Mouse (Mus musculus): ENCODE data around the gene Opa1.
A peak's percentile ranks its signal among the peaks of the same experiment; 100 is the strongest.

The Opa1 gene

GRCm38 (mm10) chr16:29656187-29656825 is 77.2 kb downstream of the Opa1 start:
- DNase-seq (ENCODE audit: low spot score in 2 of 2): no peak

GRCm38 (mm10) chr16:29656901-29657300 is 77.8 kb downstream of the Opa1 start:
- DNase-seq (ENCODE audit: low spot score in 2 of 2): no peak

GRCm38 (mm10) chr16:29657650-29658548 is 78.8 kb downstream of the Opa1 start:
- DNase-seq (ENCODE audit: low spot score in 2 of 2): peak in 1 of 2 experiments; percentile 59

- DNase-seq (ENCODE audit: low spot score in 2 of 2): no peak
These were observed 80.1 kb downstream of the Opa1 start for GRCm38 (mm10) chr16:29659101-29659810.

- DNase-seq (ENCODE audit: low spot score in 2 of 2): no peak
These were observed 84.1 kb downstream of the Opa1 start for GRCm38 (mm10) chr16:29663042-29663758.

GRCm38 (mm10) chr16:29664392-29664791 is 85.3 kb downstream of the Opa1 start:
- no peak for DNase-seq (ENCODE audit: low spot score in 2 of 2)

- no peak for DNase-seq (ENCODE audit: low spot score in 2 of 2)
These were observed 88.0 kb downstream of the Opa1 start for GRCm38 (mm10) chr16:29666991-29667701.

GRCm38 (mm10) chr16:29667702-29668061 is 88.5 kb downstream of the Opa1 start:
- DNase-seq (ENCODE audit: low spot score in 2 of 2): no peak

- DNase-seq (ENCODE audit: low spot score in 2 of 2): no peak
These were observed 89.3 kb downstream of the Opa1 start for GRCm38 (mm10) chr16:29668451-29668850.

GRCm38 (mm10) chr16:29670806-29671205 is 91.7 kb downstream of the Opa1 start:
- DNase-seq (ENCODE audit: low spot score in 2 of 2): no peak

- no peak for DNase-seq (ENCODE audit: low spot score in 2 of 2)
These were observed 94.1 kb downstream of the Opa1 start for GRCm38 (mm10) chr16:29673230-29673629.

- no peak for DNase-seq (ENCODE audit: low spot score in 2 of 2)
These were observed 100.5 kb downstream of the Opa1 start for GRCm38 (mm10) chr16:29679607-29680006.

- DNase-seq (ENCODE audit: low spot score in 2 of 2): no peak
These were observed 101.5 kb downstream of the Opa1 start for GRCm38 (mm10) chr16:29680548-29681175.

GRCm38 (mm10) chr16:29682555-29683431 is 103.7 kb downstream of the Opa1 start:
- DNase-seq (ENCODE audit: low spot score in 2 of 2): no peak

- no peak for DNase-seq (ENCODE audit: low spot score in 2 of 2)
These were observed 104.4 kb downstream of the Opa1 start for GRCm38 (mm10) chr16:29683563-29683962.

- DNase-seq (ENCODE audit: low spot score in 2 of 2): no peak
These were observed 105.0 kb downstream of the Opa1 start for GRCm38 (mm10) chr16:29684111-29684510.

GRCm38 (mm10) chr16:29684641-29685040 is 105.5 kb downstream of the Opa1 start:
- no peak for DNase-seq (ENCODE audit: low spot score in 2 of 2)

- no peak for DNase-seq (ENCODE audit: low spot score in 2 of 2)
These were observed 107.0 kb downstream of the Opa1 start for GRCm38 (mm10) chr16:29686141-29686540.

- no peak for DNase-seq (ENCODE audit: low spot score in 2 of 2)
These were observed 109.1 kb downstream of the Opa1 start for GRCm38 (mm10) chr16:29687987-29688885.
